Mouse (Mus musculus) layer of hippocampus, adult 11-12 months (tissue): Measurements from ENCODE around the gene Dctn5.

ENCODE experiments used
- DNase-seq: peaks from one replicate; pipeline ENCODE4 v3.0.0; 2022; ENCODE audit warnings: low spot score

The Dctn5 gene

GRCm38 (mm10) chr7:122160037-122160436 is 27.2 kb downstream of the Dctn5 start:
- DNase-seq = no peak

GRCm38 (mm10) chr7:122163766-122164165 is 30.9 kb downstream of the Dctn5 start:
- DNase-seq = no peak

- no peak for DNase-seq
Observed at GRCm38 (mm10) chr7:122167203-122167602, 34.4 kb downstream of the Dctn5 start.

DNA sequence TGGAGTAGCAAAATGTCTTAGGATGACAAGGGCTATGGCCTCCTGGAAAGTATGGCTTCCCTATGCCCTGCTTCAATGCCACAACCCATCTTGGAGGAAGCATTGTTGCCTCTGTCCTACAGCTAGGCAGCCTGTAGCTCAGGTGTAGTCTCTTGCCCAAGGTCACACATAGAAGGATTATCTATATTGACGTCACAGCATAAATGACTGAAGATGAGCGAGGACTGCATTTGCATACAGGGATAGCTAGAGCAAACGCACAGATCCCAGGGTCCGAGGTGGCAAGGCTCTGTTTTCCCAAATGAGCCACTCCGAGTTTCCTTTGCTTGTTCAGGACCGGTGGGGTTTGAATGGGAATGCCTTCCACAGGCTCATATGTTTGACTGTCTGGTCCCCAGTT is 37.9 kb downstream of the Dctn5 start:
- no peak for DNase-seq

GRCm38 (mm10) chr7:122171613-122172012 is 38.8 kb downstream of the Dctn5 start:
- DNase-seq = no peak

GRCm38 (mm10) chr7:122180720-122181119 is 47.9 kb downstream of the Dctn5 start:
- DNase-seq = no peak

DNA sequence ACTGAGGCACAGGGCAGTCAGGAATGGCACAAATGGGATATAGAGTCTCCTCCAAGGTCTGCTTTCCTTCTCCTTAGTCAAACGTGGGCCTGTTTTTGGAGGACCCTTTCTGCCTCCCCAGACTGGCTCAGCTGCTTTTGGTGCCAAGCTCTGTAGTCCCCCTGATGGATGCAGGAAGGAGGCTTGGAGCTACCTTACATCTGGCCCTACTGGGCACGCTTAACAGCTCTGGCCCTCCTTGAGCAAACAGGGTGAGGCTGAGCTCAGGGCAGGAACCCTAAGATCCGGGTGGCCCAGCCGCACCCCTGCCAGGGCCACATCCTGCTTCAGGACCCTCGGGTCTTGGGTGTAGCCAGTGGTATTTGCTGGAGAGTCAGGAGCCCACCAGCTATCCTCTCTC is 51.7 kb downstream of the Dctn5 start:
- no peak for DNase-seq

DNA sequence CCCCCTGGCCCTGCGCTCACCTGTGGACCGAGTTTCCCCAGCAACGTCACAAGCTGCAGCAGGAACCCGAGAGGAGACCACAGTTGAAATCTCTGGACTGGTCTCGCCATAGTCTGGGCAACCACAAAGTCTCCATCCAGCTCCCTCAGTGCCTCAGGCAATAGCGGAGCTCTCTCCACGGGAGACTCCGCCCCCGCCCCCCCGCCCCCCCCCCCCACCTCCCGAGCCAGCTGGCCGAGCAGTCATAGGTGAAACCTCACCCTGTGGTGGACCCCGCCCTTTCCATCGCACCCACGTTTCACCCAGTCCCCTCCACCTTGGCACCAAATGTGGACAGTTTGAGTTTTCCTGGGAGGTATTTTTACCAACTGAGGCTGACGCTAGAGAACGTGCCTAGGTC is 53.2 kb downstream of the Dctn5 start, which contains the start of gene Ern2:
Gene Ern2, minus strand, starts transcription at position 165 of the 400 bp plus-strand sequence.
- no peak for DNase-seq

- DNase-seq = peak; percentile 19
Observed at GRCm38 (mm10) chr7:122189484-122189883, 56.6 kb downstream of the Dctn5 start.

- no peak for DNase-seq
Observed at GRCm38 (mm10) chr7:122191097-122191496, 58.3 kb downstream of the Dctn5 start.

- no peak for DNase-seq
Observed at GRCm38 (mm10) chr7:122193919-122194318, 61.1 kb downstream of the Dctn5 start.

DNA sequence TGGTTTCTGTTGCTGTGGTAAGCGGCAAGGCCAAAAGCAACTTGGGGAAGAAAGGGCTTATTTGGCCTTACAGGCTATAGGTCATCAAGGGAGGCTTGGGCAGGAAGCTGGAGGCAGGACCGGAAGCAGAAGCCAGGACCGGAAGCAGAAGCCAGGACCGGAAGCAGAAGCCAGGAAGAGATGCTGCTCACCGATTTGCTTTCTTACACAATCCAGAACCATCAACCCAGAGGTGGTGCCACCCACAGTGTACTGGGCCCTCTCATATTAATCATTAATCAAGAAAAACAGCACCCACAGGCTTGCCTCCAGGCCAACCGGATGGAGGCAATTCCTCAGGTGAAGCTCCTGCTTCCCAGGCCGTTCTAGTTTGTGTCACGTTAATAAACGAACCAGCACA is 63.9 kb downstream of the Dctn5 start:
- no peak for DNase-seq

DNA sequence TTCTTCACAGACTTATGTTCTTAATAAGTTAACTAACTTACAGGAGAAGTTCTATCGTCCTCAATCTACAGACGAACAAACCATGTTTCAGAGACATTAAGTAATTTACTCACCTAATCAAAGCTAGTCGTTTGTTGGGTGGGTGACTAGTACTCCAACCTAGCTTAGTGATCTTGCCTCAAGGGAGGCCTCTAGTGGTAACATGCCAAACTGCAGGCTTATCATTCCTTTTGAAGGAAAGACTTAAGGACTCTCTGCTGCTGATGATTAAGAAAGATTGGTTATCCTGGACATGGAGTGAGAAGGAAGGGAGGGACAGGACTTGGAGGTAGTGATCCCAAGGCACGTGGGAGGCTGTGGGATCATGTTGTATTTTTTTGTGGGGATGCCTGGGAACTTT is 64.5 kb downstream of the Dctn5 start:
- peak; percentile 62 for DNase-seq
